Mouse (Mus musculus) liver, embryonic 18 days (tissue): ENCODE data around the gene Acad12. TPM values are rescaled to one million over a fixed set of nuclear protein-coding genes. Genes with fewer than 3 reads are reported as not detected.

Source experiments
- polyA plus RNA-seq: library from polyadenylated mRNA; depleted of rRNA; stranded (reverse); fragments of >200 nt; gene quantifications from 2 replicates; pipeline ENCODE4 v1.2.3, GENCODE M21; 2012; rRNA removed

The Acad12 gene
- 2.6 and 3.0 TPM in 2 replicates for polyA plus RNA-seq

DNA sequence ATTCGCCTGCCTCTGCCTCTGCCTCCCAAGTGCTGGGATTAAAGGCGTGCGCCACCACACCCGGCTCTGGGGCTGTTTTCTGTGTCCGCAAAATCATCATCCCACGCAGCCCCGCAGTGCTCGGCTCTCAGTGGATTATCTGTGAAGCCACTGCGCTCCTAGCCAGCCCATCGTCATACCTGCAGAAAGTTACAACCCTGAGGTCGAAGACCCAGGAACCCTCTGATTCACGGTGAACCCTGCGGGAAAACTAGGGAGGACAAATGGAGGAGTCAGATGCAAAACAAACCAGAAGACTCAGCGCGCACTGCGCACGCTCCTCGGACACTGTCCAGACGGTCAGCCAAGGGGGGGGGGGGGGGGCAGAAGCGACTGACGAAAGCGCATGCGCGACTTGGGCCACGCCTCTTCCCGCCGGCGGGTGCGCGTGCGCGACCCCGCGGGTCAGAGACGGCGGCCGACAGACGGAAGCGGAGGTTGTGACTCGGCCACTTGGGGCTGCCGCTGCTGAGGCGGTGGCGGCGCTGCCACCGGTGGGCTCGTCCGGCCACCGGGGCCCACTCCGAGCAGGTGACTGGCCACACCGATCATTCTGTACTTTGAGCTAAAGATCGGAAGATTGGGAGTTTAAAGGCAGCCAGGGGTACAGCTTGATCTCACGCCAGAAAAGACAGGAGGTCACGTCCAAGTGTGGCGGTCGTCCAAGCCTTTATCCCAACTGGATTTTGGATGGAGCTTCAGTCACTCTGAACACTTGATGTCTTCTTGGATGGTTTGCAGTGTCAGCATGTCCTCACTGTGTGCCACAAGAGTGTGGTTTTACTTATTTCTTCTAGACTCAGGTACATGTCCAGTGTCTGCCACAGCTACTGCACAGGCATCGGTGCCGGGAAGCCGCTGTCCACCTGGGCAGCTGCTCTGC, at the start of gene Acad12:
TSS of gene Acad12 (minus strand) at position 347 of the 922 bp plus-strand sequence.

GRCm38 (mm10) chr5:121660059-121660896, 41.5 kb upstream of the Acad12 start, which contains the start of the genes Acad10 and Brap:
Acad10 (minus strand) TSS chr5:121660514.
Brap (plus strand) TSS chr5:121660563.

GRCm38 (mm10) chr5:121593451-121594401, 25.0 kb downstream of the Acad12 start, which contains the start of gene Aldh2:
Aldh2 (minus strand) TSS chr5:121593824.

Other genes with a start within 250 kb of the Acad12 start
- 36.8 and 38.5 TPM in 2 replicates for gene Trafd1, start 233.3 kb downstream of the Acad12 start, polyA plus RNA-seq
- gene Naa25, start 221.0 kb downstream of the Acad12 start, polyA plus RNA-seq: 7.0 and 7.6 TPM in 2 replicates
- 0.93 and 0.95 TPM in 2 replicates for gene Tmem116, start 167.0 kb downstream of the Acad12 start, polyA plus RNA-seq
- 57.0 and 61.3 TPM in 2 replicates for gene Erp29, start 166.4 kb downstream of the Acad12 start, polyA plus RNA-seq
- 0.01 TPM in 1 of 2 replicates, not detected in the other for gene Adam1b, start 115.5 kb downstream of the Acad12 start, polyA plus RNA-seq
- gene Adam1a, start 73.5 kb downstream of the Acad12 start, polyA plus RNA-seq: 1.1 and 1.4 TPM in 2 replicates
- gene Gm42878, start 73.5 kb downstream of the Acad12 start, polyA plus RNA-seq: 0.03 and 0.04 TPM in 2 replicates
- gene Mapkapk5, start 73.0 kb downstream of the Acad12 start, polyA plus RNA-seq: 34.5 and 39.0 TPM in 2 replicates
- gene Aldh2, start 25.1 kb downstream of the Acad12 start, polyA plus RNA-seq: 424 and 534 TPM in 2 replicates
- gene Acad10, start 41.6 kb upstream of the Acad12 start, polyA plus RNA-seq: 4.6 and 4.7 TPM in 2 replicates
- gene Brap, start 41.6 kb upstream of the Acad12 start, polyA plus RNA-seq: 16.7 and 18.9 TPM in 2 replicates
- gene Atxn2, start 92.4 kb upstream of the Acad12 start, polyA plus RNA-seq: 21.4 and 27.8 TPM in 2 replicates
- gene Sh2b3, start 218.7 kb upstream of the Acad12 start, polyA plus RNA-seq: 9.8 and 10.2 TPM in 2 replicates
- gene Pheta1, start 230.0 kb upstream of the Acad12 start, polyA plus RNA-seq: 4.1 and 4.2 TPM in 2 replicates